Mouse (Mus musculus) macrophage (primary cell): Measurements from ENCODE around the gene Sox5. TPM values are rescaled to one million over a fixed set of nuclear protein-coding genes. Genes with fewer than 3 reads are reported as not detected.

ENCODE experiments used
- H3K27ac ChIP-seq: fragments of 350-480 bp; formaldehyde crosslinking; 2 replicates; pipeline ENCODE4 v1.9.0; 2021
- H3K36me3 ChIP-seq: fragments of 350-480 bp; formaldehyde crosslinking; 2 replicates; pipeline ENCODE4 v1.9.0; 2021; ENCODE audit errors: inconsistent target
- H3K4me3 ChIP-seq: fragments of 350-480 bp; formaldehyde crosslinking; 2 replicates; pipeline ENCODE4 v1.9.0; 2021; ENCODE audit errors: inconsistent target
- H3K79me2 ChIP-seq: fragments of 350-480 bp; formaldehyde crosslinking; 2 replicates; pipeline ENCODE4 v1.9.0; 2021; ENCODE audit errors: inconsistent target
- WGBS: methylation state at CpG from one replicate; pipeline ENCODE4 v1.1.7; 2026; ENCODE audit warnings: inconsistent platforms; ENCODE audit not compliant: missing documents; 5-methylcytosine and 5-hydroxymethylcytosine counted together
- polyA plus RNA-seq: library from polyadenylated mRNA; stranded (reverse); fragments of 250-400 nt; gene quantifications from 3 replicates; pipeline ENCODE4 v1.2.4, GENCODE M21; 2018; ENCODE audit warnings: inconsistent platforms

Gene Sox5
- polyA plus RNA-seq, 1 experiment from 2014 or later: not detected

GRCm38 (mm10) chr6:144163501-144163900 lies 618.3 kb downstream of the Sox5 start:
- Histone ChIP-seq H3K4me3 (no peak overlapping the region), H3K27ac (no peak overlapping the region), H3K79me2 (no peaks in the 10 kb centered on the region), H3K36me3 (no peaks in the 10 kb centered on the region)
- WGBS: 91% methylated on average over 9 of the region's 9 CpGs

- H3K79me2 ChIP-seq: no peaks in the 10 kb centered on the region
- WGBS: 96% methylated on average over 12 of the region's 12 CpGs
- no peaks in the 10 kb centered on the region for H3K36me3 ChIP-seq
- no peak overlapping the region for H3K27ac ChIP-seq
- H3K4me3 ChIP-seq: no peak overlapping the region
Observed at GRCm38 (mm10) chr6:144158637-144159036, 623.1 kb downstream of the Sox5 start.

- no peak overlapping the region for H3K4me3 ChIP-seq
- H3K27ac ChIP-seq: no peak overlapping the region
- H3K36me3 ChIP-seq: no peaks in the 10 kb centered on the region
- H3K79me2 ChIP-seq: no peaks in the 10 kb centered on the region
- 90% methylated on average over 9 of the region's 9 CpGs for WGBS
Observed at GRCm38 (mm10) chr6:144154892-144155424, 626.8 kb downstream of the Sox5 start.

- Histone ChIP-seq H3K36me3 (no peaks in the 10 kb centered on the region), H3K79me2 (no peaks in the 10 kb centered on the region), H3K27ac (no peak overlapping the region), H3K4me3 (no peak overlapping the region)
- 73% methylated on average over 3 of the region's 3 CpGs for WGBS
Observed at GRCm38 (mm10) chr6:144151957-144152356, 629.8 kb downstream of the Sox5 start.

GRCm38 (mm10) chr6:144151075-144151474 lies 630.7 kb downstream of the Sox5 start:
- no peak overlapping the region for H3K4me3 ChIP-seq
- no peak overlapping the region for H3K27ac ChIP-seq
- WGBS: 89% methylated on average over 10 of the region's 10 CpGs
- H3K79me2 ChIP-seq: no peaks in the 10 kb centered on the region
- no peaks in the 10 kb centered on the region for H3K36me3 ChIP-seq

GRCm38 (mm10) chr6:144137397-144137796 lies 644.4 kb downstream of the Sox5 start:
- H3K36me3 ChIP-seq: no peaks in the 10 kb centered on the region
- H3K27ac ChIP-seq: no peak overlapping the region
- no peaks in the 10 kb centered on the region for H3K79me2 ChIP-seq
- WGBS: 95% methylated on average over 5 of the region's 5 CpGs
- no peak overlapping the region for H3K4me3 ChIP-seq

- 85% methylated on average over 4 of the region's 4 CpGs for WGBS
- Histone ChIP-seq H3K79me2 (no peaks in the 10 kb centered on the region), H3K36me3 (no peaks in the 10 kb centered on the region), H3K27ac (no peak overlapping the region), H3K4me3 (no peak overlapping the region)
Observed at GRCm38 (mm10) chr6:144136894-144137293, 644.9 kb downstream of the Sox5 start.

GRCm38 (mm10) chr6:144129927-144130326 lies 651.9 kb downstream of the Sox5 start:
- Histone ChIP-seq H3K4me3 (no peak overlapping the region), H3K36me3 (no peaks in the 10 kb centered on the region), H3K79me2 (no peaks in the 10 kb centered on the region), H3K27ac (no peak overlapping the region)
- 97% methylated on average over 12 of the region's 12 CpGs for WGBS

- 93% methylated on average over 1 of the region's 1 CpGs for WGBS
- Histone ChIP-seq H3K27ac (no peak overlapping the region), H3K79me2 (no peaks in the 10 kb centered on the region), H3K36me3 (no peaks in the 10 kb centered on the region), H3K4me3 (no peak overlapping the region)
Observed at GRCm38 (mm10) chr6:144119961-144120360, 661.8 kb downstream of the Sox5 start.

GRCm38 (mm10) chr6:144116646-144117045 lies 665.1 kb downstream of the Sox5 start:
- no peaks in the 10 kb centered on the region for H3K79me2 ChIP-seq
- no peak overlapping the region for H3K27ac ChIP-seq
- no peak overlapping the region for H3K4me3 ChIP-seq
- WGBS: 87% methylated on average over 6 of the region's 6 CpGs
- H3K36me3 ChIP-seq: no peaks in the 10 kb centered on the region

- Histone ChIP-seq H3K27ac (no peak overlapping the region), H3K36me3 (no peaks in the 10 kb centered on the region), H3K4me3 (no peak overlapping the region), H3K79me2 (no peaks in the 10 kb centered on the region)
- WGBS: 91% methylated on average over 6 of the region's 6 CpGs
Observed at GRCm38 (mm10) chr6:144111561-144111960, 670.2 kb downstream of the Sox5 start.

- 92% methylated on average over 10 of the region's 10 CpGs for WGBS
- Histone ChIP-seq H3K79me2 (no peaks in the 10 kb centered on the region), H3K4me3 (no peak overlapping the region), H3K36me3 (no peaks in the 10 kb centered on the region), H3K27ac (no peak overlapping the region)
Observed at GRCm38 (mm10) chr6:144106848-144107247, 674.9 kb downstream of the Sox5 start.

- no peak overlapping the region for H3K27ac ChIP-seq
- no peaks in the 10 kb centered on the region for H3K36me3 ChIP-seq
- H3K4me3 ChIP-seq: no peak overlapping the region
- WGBS: 95% methylated on average over 11 of the region's 12 CpGs
- no peaks in the 10 kb centered on the region for H3K79me2 ChIP-seq
Observed at GRCm38 (mm10) chr6:144105645-144106044, 676.1 kb downstream of the Sox5 start.

GRCm38 (mm10) chr6:144103612-144104011 lies 678.2 kb downstream of the Sox5 start:
- Histone ChIP-seq H3K27ac (no peak overlapping the region), H3K79me2 (no peaks in the 10 kb centered on the region), H3K36me3 (no peaks in the 10 kb centered on the region), H3K4me3 (no peak overlapping the region)
- 90% methylated on average over 6 of the region's 6 CpGs for WGBS

- WGBS: 77% methylated on average over 1 of the region's 1 CpGs
- H3K79me2 ChIP-seq: no peaks in the 10 kb centered on the region
- no peak overlapping the region for H3K27ac ChIP-seq
- no peak overlapping the region for H3K4me3 ChIP-seq
- no peaks in the 10 kb centered on the region for H3K36me3 ChIP-seq
Observed at GRCm38 (mm10) chr6:144100852-144101251, 680.9 kb downstream of the Sox5 start.

GRCm38 (mm10) chr6:144098119-144098518 lies 683.7 kb downstream of the Sox5 start:
- Histone ChIP-seq H3K27ac (no peak overlapping the region), H3K79me2 (no peaks in the 10 kb centered on the region), H3K4me3 (no peak overlapping the region), H3K36me3 (no peaks in the 10 kb centered on the region)
- 78% methylated on average over 9 of the region's 9 CpGs for WGBS
